Mouse (Mus musculus) macrophage (primary cell): ENCODE results near the gene Spr. TPM values are rescaled to one million over a fixed set of nuclear protein-coding genes. Genes with fewer than 3 reads are reported as not detected.
"Not testable (repeated sequence)": the region's sequence is repeated elsewhere in the genome, so short reads cannot be mapped to it uniquely, and the experiment has no call there.

Experiments
- H3K27ac ChIP-seq: fragments of 350-480 bp; formaldehyde crosslinking; 2 replicates; pipeline ENCODE4 v1.9.0; 2021
- H3K36me3 ChIP-seq: fragments of 350-480 bp; formaldehyde crosslinking; 2 replicates; pipeline ENCODE4 v1.9.0; 2021; ENCODE audit errors: inconsistent target
- H3K4me3 ChIP-seq: fragments of 350-480 bp; formaldehyde crosslinking; 2 replicates; pipeline ENCODE4 v1.9.0; 2021; ENCODE audit errors: inconsistent target
- H3K79me2 ChIP-seq: fragments of 350-480 bp; formaldehyde crosslinking; 2 replicates; pipeline ENCODE4 v1.9.0; 2021; ENCODE audit errors: inconsistent target
- WGBS: methylation state at CpG from one replicate; pipeline ENCODE4 v1.1.7; 2026; ENCODE audit warnings: inconsistent platforms; ENCODE audit not compliant: missing documents; 5-methylcytosine and 5-hydroxymethylcytosine counted together
- polyA plus RNA-seq: library from polyadenylated mRNA; stranded (reverse); fragments of 250-400 nt; gene quantifications from 3 replicates; pipeline ENCODE4 v1.2.4, GENCODE M21; 2018; ENCODE audit warnings: inconsistent platforms
- total RNA-seq, 78 experiments: library from RNA; depleted of rRNA; stranded (reverse); fragments of 250-400 nt; gene quantifications; 1 replicate in 9 of 78; 2 replicates in 24 of 78; 3 replicates in 43 of 78; 4 replicates in 2 of 78; pipeline ENCODE4 v1.2.4; 2018; ENCODE audit warnings: inconsistent platforms in 56 of 78

Spr gene
- 1 to 10 TPM in 20 of 26 experiments, under 1 TPM in 6; 0.36 to 5.8 (median 2.1) TPM for total RNA-seq (2018; cell fraction: chromatin; rRNA removed)
- 10 to 100 TPM; 12.8 to 26.4 (median 19.9) TPM for total RNA-seq (2018; cell fraction: cytosol; rRNA removed)
- 10 to 100 TPM in 3 of 26 experiments, 1 to 10 TPM in 23; 2.0 to 13.1 (median 5.8) TPM for total RNA-seq (2018; cell fraction: nucleus; rRNA removed)
- 9.5 to 33.7 TPM (median 23.3 TPM) in 3 replicates for polyA plus RNA-seq

DNA sequence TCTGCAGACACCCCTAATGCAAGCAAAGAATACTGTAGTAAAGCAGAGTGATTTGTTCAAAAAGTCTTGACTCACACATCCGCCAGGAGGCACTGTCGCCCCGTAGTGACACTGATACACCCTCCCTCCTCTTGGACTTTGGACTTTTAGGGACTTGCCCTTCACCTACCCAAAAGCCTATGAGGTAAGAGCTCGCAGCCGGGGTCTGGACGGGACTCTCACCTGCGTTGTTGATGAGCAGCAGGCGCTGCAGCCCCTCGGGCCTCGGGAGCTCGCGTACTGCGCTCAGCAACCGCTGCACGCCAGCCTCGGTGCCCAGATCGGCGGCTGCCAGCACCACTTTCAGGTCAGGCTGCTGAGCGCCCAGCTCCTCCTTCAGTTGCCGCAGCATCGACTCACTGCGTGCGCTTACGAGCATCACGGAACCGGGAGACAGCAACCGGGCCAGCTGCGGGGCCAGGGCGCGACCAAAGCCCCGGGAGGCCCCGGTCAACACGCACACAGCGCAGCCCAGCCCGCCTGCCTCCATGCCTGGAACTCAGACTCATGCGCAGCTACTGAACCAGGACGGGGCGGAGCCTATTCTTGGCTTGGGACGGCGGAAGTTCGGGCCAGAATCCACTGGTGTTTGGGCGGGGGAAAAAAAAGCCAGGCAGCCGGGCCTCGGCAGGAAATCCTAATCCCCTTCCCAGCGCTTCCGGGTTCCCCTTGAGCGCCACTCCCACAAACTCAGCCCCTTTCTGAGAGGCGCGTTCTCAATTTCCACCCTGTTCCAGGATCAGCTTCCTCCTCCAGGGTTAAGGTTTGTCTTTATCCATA is at the start of gene Spr:
Gene Spr (minus strand): TSS at position 550 of the 819 bp plus-strand sequence.
- 1% methylated on average over 48 of the region's 49 CpGs for WGBS
- Histone ChIP-seq H3K4me3 (peak within 1 kb of the TSS; percentile 41), H3K79me2 (no peaks in the 10 kb centered on the region), H3K36me3 (0 out of 2 replicates have a peak, but pooled peaks cover 11% of the 10 kb centered on the region), H3K27ac (no peak within 1 kb of the TSS)

DNA sequence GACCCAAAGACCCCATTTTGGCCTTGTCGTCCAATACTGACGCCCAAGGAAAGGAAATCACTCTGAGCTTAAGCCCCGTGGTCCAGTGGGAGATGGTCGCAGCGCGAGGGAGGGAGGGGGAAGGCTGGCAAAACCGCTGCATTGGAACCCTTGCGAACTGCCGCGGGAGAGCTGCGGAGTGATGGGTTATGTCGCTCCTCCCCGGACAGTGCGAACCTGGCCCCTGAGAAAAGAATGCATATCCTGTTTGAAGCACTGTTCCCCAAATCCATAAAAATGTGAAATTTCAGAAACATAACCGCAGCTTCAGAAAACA is 49.1 kb upstream of the Spr start:
- 5% methylated on average over 15 of the region's 15 CpGs for WGBS

DNA sequence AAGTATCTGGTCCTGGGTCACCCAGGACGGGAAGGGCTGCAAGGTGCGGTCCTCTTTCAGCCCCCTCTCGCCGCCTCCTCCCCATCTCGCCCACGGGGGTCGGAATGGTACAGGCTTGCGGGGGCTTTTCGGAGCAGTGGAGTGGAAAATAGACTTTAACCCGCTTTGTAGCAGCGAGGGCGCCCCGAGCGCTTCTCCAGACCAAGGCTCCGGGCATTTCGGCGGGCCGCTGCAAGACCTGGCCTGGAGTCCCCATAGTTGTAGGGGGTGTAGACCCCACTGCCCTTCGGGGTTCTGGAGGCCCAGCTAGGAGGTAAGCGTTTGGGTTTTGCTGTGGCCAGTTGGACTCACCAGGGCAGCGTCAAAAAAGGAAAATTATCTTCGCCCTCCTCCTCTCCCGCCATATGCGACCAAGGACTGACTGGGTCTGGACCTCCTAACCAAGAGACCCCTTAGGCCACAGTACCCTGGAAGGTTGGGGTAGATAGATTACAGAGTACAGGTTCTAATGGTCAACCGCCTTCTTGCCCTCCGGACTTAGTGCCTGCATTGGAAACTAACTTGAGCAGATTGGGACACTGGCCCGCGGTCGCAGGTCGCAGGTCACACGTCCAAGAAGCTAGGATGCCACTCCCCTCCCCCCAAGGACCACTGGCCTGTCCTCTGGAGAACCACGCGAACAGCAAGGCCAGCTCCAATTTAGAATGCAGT is 48.6 kb upstream of the Spr start:
- no peaks in the 10 kb centered on the region for H3K36me3 ChIP-seq
- no peak overlapping the region for H3K27ac ChIP-seq
- no peaks in the 10 kb centered on the region for H3K79me2 ChIP-seq
- 11% methylated on average over 33 of the region's 33 CpGs for WGBS
- no peak overlapping the region for H3K4me3 ChIP-seq

More for the DNA sequence above, 49.1 kb upstream of the Spr start:
- no peak overlapping the region for H3K27ac ChIP-seq
- no peaks in the 10 kb centered on the region for H3K79me2 ChIP-seq
- no peaks in the 10 kb centered on the region for H3K36me3 ChIP-seq
- H3K4me3 ChIP-seq = no peak overlapping the region

DNA sequence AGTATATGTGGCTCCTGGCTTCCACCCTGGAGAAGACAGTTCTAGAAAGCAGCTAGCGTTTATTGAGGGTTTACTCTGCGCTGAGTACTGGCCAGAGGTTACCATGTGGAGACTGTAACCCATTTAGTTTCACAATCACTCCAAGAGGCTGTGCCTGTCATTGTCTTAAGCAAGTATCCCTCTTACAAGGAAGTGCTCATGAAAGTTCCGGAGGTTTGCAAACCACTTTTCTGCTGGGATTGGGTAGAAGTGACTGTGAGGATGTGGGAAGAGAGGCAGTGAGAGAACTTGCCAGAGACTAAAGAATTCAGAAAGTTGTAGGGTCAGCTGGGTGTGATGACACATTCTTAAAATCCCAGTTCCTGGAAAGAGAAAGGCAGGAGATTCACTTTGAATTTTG is 46.4 kb upstream of the Spr start:
- H3K36me3 ChIP-seq = no peaks in the 10 kb centered on the region
- H3K4me3 ChIP-seq = no peak overlapping the region
- WGBS = 31% methylated on average over 3 of the region's 3 CpGs
- H3K79me2 ChIP-seq = no peaks in the 10 kb centered on the region
- no peak overlapping the region for H3K27ac ChIP-seq

DNA sequence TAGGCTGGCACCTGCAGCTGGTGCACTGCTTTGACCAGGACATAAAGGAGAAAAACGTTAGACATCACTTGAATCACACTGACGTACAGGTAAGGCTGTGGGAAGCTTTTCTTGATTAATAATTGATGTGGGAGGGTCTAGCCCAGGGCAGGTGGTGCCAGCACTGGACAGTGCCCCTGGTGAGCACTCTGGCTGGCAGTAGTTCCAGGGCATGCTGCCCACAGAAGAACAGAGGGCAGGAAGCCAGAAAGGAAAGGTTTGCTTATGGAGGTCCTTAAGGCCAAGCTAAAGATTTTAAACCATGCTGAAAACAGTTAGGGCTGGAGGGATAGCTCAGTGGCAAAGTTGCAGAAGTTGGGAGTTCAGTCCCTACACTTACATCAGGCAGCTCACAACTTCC is 42.5 kb upstream of the Spr start:
- no peaks in the 10 kb centered on the region for H3K36me3 ChIP-seq
- no peaks in the 10 kb centered on the region for H3K79me2 ChIP-seq
- 89% methylated on average over 2 of the region's 2 CpGs for WGBS
- no peak overlapping the region for H3K27ac ChIP-seq
- H3K4me3 ChIP-seq = no peak overlapping the region

DNA sequence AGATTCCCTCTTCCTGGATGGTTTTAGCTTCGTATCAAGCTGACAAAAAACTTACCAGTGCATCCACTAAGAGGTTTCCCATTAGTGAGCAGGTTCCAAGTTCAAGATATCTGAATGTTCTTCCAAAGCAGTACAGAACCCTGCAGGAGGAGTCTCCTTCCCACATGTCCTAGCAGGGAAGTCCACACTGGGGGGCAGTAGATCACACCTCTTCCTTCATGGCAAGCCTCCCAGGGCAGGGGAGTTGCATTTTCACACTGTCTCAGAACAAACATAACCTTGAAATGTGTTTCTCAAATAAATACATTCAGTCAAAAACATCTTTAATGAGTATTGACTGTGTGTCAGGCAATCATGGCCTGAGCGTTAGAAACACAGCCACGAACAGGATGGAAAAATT is 42.0 kb upstream of the Spr start:
- Histone ChIP-seq H3K27ac (no peak overlapping the region), H3K4me3 (no peak overlapping the region), H3K79me2 (no peaks in the 10 kb centered on the region), H3K36me3 (no peaks in the 10 kb centered on the region)
- 90% methylated on average over 3 of the region's 3 CpGs for whole genome bisulfite sequencing

DNA sequence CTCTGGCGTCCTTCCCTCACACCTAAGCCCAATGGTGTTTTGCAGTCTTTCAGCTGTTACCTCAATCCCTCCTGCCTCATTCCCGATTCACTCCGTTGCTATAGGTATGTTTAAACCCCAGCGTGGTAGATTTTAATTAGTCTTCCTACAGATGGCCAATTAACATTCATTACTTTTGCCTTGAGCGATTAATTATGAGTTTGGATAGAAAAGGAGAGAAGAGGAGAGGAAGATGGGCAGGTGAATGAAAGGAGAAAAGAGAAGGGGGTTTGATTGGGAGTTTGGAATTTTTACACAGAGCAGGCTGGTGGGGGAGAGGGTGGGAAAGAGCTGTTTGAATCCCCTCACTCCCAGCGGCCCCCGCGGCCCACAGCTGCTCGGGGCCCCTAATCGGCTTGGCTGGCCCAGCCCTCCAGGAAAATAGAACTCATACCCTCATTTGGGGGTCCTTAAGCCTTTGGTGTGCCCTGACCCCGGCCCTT is 27.9 kb upstream of the Spr start:
- H3K36me3 ChIP-seq = no peaks in the 10 kb centered on the region

DNA sequence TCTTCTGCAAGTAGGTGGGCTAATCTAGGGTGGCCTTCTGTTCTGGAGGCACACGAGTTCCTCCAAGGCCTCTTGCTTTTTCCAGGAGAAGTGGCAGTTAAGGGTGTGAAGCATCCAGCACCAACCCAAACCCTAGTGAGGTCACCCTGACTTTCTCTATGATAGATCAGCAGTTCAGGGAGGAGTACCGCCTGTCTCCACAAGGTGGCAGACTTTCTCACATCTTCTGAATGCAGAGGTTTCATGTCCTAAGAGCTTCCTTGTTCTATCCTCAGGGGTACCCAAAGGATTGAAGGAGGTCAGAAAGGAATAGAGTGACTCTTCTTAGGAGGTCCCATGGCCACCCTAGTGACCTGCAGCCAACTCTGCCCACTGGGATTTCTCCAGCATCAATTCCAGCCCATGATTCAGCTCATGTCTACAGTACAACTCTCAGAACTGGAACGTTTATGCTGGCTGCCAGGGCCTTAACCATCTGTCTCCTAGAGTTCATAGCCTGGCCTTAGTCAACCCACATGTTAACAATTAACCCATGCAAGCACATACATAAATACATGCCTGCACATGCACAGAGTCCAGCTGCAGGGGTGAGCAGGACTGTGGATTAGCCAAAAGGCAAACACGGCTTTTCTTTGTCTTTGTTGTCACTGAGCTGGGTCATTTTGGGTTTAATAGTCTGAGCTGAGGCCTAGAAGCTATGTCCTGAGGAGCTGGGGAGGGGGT is 22.8 kb upstream of the Spr start:
- 58% methylated on average over 4 of the region's 4 CpGs for WGBS
- Histone ChIP-seq H3K27ac (no peak overlapping the region), H3K36me3 (no peaks in the 10 kb centered on the region), H3K79me2 (no peaks in the 10 kb centered on the region), H3K4me3 (no peak overlapping the region)

More for the DNA sequence above, 27.9 kb upstream of the Spr start:
- H3K4me3 ChIP-seq = no peak overlapping the region
- H3K27ac ChIP-seq = no peak overlapping the region
- H3K79me2 ChIP-seq = no peaks in the 10 kb centered on the region
- 81% methylated on average over 11 of the region's 11 CpGs for WGBS

DNA sequence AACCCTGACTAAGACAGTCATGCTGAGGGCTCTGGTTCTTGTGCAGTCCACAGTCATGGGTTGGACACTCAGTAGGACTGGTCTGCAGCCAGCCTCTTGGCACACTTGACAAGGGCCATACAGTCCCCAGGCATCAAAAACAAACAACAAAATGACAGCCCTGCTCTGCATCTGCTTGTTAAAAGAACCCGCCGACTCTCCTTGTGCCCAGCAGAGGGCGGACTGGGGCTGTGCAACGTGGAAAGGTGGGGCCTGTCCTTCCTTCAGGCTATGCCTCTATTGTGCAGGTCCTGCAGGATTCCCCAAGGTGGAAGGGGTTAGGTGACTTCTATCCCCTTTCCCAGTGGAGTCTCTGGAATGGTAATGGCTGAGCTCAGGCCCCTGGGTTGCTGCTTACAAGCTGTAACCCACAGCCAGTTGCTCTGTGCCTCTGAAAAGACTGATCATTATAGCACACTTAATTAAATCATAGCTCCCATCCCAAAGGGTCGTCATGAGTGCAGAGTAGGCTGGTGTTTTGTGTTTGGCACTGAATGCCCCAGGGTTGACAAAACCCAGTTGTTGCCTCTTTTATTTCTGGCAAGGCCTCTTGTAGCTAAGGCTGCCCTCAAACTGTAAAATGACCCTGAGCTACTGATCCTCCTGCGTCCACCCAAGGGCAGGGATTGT is 21.7 kb upstream of the Spr start:
- H3K36me3 ChIP-seq, H3K27ac ChIP-seq, H3K79me2 ChIP-seq, H3K4me3 ChIP-seq: not testable (repeated sequence)
- WGBS = 33% methylated on average over 6 of the region's 6 CpGs

GRCm38 (mm10) chr6:85158040-85158804 is 20.7 kb upstream of the Spr start:
- not testable (repeated sequence) for H3K36me3 ChIP-seq, H3K27ac ChIP-seq, H3K79me2 ChIP-seq, H3K4me3 ChIP-seq
- WGBS = 75% methylated on average over 4 of the region's 4 CpGs

DNA sequence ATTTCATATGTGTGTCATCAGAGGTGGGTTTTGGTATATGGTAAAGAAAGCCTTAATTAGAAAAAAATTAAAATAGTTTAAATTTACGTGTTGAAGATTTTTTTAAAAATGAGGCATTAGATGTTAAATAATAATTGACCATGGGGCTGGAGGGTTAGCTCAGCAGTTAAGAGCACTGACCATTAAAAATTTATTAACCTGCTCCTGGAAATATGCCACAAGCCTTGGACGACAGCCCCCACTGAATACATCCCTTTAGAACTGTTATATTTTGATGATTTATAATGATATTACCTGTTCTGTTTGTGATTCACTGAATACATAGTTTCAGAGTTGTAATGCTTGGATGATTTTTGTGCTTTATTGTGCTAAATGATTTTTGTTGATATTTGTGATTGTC is 19.0 kb upstream of the Spr start:
- WGBS = 90% methylated on average over 2 of the region's 2 CpGs
- not testable (repeated sequence) for H3K79me2 ChIP-seq, H3K36me3 ChIP-seq, H3K27ac ChIP-seq, H3K4me3 ChIP-seq

DNA sequence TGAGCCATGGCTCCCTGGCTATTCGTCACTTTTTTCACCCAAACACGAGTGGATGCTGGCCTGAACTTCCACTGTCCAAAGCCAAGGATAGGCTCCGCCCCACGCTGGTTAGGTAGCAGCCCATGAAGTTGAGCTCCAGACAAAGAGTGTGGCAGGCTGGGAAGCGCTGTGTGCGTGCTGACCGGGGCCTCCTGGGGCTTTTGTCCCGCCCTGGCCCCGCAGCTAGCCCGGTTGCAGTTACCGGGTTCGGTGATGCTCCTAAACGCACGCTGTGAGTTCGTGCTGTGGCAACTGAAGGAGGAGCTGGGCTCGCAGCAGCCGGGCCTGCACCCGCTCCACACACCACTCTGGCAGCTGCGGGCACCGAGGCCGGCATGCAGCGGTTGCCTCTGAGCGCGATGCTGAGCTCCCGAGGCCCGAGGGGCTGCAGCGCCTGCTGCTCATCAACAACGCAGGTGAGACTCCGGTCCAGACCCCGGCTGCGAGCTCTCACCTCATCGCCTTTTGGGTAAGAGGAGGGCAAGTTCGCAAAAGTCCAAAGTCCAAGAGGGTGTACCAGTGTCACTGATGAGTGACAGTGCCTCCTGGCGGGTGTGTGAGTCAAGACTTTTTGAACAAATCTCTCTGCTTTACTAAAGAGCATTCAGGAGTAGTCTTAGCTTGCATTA is 17.4 kb upstream of the Spr start:
- no peaks in the 10 kb centered on the region for H3K36me3 ChIP-seq
- no peak overlapping the region for H3K27ac ChIP-seq
- no peaks in the 10 kb centered on the region for H3K79me2 ChIP-seq
- no peak overlapping the region for H3K4me3 ChIP-seq
- 7% methylated on average over 34 of the region's 34 CpGs for WGBS

GRCm38 (mm10) chr6:85153970-85154540 is 16.5 kb upstream of the Spr start:
- no peak overlapping the region for H3K4me3 ChIP-seq
- H3K27ac ChIP-seq = no peak overlapping the region
- no peaks in the 10 kb centered on the region for H3K36me3 ChIP-seq
- 17% methylated on average over 8 of the region's 9 CpGs for whole genome bisulfite sequencing
- no peaks in the 10 kb centered on the region for H3K79me2 ChIP-seq
